Mouse (Mus musculus) urinary bladder, postnatal 14 days (tissue): ENCODE results near the gene Myom3.

Experiments used
- DNase-seq: peaks from one replicate; pipeline ENCODE4 v3.0.0; 2021; ENCODE audit warnings: low spot score

The Myom3 gene

DNA sequence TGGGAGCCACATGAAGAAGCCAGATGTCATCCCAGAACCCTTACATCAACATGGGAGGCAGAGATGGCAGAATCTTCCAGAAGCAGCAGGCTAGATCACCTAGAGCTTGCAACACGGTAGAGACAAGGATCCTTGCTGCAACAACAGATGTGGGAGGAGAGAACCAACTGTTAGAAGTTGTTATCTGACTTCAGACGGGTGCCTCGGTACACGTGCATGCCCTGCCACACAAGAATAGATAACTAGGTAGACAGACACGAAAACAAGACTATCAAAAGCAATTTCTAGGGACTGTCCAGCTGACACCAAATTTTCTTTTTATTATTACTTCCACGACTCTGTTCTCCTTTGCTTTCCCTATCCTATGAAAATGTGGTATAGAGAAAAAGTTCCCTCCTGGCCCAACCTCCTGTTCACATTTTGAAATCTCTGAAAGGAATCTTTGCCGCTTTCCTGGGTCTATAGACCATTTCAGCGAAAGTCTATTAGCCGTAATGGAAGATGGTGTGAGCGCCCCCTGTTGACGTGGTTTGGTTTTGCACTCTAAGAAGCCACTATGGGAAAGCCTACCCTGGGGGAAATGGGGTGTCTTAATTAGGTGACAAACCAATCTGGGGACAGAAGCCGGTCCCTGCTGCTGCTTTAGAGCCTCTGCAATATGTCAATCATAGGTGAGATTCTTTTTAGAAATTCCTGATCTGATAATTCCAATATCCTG, 57.5 kb downstream of the Myom3 start:
- peak; percentile 34 for DNase-seq

DNA sequence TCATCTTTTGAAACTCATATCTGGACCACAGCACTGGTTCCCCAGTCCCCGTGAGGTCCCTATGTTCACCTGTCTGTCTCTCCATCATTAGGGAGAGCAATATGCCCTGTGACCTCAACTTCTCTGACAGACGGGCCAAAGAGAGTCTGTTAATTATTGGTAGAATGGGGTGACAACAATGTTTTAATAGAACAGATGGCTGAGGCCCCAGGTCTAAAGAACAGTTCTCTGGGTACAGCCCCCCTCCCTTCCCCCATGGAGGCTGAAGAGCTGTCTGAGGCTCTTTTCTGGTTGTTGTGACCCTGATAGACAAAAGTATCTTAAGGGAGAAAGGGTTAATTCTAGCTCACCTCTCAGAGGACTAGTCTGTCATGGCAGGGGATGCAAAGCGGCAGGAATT, 58.9 kb downstream of the Myom3 start:
- DNase-seq = no peak

DNA sequence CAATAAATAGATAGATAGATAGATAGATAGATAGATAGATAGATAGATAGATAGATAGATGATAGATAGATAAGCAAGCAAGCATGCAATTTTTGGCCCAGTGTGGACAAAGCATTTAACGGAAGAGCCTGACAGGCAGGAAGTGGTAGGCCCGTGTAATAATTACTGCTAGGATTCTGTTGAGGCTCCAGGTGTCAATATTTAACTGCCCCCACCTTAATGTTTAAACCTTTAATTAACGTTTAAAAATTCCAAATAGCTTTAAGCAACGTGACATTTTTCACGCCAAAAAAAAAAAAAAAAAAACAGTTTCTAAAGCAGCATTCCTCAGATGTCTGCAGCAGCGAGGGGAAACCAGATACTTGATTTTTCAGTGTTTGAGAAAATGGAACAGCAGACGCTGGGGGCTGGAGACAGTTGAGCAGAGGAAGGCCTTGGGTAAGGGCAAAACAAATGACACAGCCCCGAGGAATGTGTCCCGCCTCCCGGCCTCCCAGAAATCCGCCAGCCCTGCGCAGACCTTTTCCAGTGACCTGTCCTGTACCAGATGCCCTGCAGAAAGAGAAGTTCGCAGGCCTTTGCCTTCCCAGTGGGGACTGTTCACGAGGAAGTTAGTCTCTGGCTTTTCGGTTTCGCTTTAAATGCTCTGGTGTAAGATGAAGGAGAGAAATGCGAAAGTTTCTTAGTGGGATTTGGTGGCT, 60.5 kb downstream of the Myom3 start:
- peak; percentile 26 for DNase-seq

DNA sequence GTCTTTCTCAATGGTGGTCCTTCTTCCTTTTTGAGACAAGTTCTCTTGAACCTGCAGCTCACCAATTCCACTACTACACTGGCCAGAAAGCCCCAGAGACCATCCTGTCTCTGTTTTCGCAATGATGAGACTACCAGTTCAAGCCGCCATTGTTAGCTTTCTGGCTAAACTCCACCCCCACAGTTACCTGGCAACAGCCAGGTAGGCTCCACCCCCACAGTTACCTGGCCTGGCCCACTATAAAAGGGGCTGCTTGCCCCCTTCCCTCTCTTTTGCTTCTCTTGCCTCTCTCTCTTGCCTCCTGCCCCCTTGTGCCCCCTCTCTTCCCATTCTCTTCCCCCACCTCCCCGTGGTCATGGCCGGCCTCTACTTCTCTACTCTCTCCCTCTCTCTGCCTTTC, 62.3 kb downstream of the Myom3 start:
- DNase-seq = no peak

DNA sequence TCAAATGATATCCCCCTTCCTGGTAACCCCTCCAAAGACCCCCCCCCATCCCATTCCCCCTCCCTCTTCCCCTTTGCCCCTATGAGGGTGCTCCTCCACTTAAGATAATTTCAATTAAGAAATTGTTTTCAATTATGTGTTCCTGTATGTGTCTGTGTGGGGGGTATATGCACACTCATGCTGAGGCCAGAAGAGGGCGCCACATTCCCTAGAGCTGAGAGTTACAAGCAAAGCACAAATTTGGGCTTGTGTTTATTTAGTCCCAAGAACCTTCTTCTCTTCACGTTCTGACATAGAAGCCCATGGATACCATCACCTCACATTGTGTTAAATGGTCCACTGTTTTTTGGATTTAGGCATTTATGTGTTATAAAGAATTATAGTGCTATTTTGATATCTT, 63.8 kb downstream of the Myom3 start:
- DNase-seq = no peak

DNA sequence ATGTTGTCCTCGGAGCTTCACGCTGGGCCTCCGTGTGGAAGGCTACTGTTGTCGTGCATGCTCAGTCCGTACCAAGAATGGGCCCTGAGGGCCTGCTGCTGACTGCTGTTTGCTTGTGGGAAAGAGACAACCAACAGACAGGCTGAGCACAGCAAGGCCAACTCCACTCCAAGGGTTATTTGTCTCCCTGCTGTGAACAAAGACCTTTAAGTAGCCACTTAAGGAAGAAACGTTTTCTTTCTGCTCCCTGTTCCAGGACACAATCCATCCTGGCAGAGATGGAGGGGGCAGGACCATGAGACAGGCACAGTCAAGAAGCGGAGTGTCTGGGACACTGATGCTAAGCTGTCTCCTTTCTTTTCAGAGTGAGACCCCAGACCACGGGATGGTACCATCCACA, 64.7 kb downstream of the Myom3 start:
- DNase-seq = no peak

DNA sequence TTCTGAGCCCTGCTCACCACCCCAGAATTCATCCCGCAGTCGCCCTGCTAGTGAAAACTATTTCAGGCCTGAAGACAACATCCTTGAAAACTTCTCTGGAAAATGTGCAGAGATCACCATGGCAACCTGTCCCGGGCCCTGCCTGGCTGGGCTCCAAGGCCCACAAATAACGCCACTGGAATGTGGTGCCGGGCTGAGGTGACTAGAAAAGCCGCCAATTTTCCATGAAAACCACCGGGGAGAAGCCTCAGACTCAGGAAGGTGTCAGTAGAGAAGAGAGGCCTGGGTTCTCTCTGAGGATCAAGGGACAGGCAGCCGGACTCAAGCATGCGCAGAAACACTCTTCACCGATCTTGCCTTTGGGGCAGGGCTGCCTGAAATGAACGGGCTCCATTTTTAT, 69.0 kb downstream of the Myom3 start:
- DNase-seq = peak; percentile 58

DNA sequence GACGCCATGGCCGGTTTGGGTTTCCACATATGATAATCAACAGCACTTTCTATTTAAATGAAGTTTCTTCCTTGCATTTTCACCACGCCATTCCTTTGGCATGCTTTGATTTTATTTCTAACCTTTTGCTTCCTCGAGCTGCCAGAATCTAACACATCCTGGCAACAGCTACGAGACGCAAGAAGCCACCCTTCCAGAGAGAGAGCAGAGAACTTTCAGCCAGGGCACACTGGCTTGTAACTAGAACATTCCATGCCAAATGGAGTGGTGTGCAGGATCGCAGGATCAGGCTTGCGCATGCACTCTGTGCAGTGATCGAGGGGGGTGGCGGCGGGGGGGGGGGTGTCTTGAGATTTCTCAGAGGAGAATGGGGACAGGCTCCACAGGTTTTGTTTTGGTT, 72.6 kb downstream of the Myom3 start:
- peak; percentile 24 for DNase-seq

DNA sequence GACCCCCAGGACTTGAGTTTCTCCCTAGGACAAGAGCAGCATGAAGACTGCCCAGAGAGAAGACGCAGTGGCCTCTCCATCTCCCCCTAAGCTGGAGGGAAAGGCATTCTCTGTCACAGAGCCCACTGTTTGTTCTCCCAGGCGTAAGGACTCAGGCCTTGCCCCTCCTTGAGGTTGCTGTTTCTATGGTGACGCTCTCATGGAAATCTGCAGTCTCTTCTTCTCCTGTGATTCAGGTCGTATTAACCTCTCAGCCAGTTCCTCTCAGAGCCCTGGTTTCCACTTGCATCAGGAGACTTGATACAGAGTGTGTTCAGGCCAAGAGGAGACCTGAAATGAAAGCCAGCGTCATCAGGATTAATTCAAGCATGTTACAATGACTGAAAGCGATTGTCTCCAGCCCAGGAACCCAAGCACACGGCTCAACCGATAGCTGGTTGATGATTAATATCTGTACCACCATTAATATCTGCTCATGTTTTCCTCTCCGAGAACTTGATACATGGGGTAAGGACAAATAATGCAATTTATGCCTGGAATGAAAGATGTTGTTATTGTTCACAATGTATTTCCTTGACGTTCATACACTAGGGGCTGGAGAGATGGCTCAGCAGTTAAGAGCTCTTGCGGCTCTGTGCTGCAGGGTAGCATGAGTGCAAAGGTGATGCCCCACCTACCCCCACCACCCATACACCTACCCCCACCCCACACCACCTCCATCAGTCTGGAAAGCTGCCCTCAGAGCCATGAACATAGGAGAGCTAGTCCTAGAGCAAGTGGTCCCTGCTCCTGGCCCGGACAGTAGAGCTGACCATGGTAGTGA, 74.0 kb downstream of the Myom3 start:
- no peak for DNase-seq

DNA sequence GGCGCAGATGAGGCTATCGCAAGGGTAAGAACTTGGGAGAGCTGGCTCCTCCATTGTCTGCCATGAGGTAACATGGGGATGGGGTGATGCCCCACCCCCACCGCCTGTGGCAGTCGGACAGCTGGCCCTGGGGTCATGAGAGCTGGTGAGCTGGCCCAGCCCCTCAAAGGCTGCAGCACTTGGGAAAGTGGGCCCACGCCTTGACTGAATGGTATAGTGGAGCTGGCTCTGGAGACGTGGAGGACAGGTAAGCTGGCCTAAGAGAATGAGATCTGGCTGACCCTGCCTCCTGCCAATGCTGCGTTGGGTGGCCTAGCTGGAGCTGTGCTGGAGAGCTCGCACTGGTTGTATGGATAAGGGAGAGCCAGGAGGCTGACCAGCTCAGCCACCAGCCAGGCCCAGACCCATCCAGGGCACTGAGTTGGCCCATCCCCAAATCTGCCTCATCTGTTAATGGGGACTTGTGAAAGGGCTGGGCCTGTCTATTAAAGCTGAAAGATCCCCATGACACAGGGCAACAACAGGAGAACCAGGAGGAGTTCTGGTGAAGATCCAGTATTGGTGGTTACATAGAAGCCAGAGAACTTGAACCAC, 74.7 kb downstream of the Myom3 start:
- no peak for DNase-seq

DNA sequence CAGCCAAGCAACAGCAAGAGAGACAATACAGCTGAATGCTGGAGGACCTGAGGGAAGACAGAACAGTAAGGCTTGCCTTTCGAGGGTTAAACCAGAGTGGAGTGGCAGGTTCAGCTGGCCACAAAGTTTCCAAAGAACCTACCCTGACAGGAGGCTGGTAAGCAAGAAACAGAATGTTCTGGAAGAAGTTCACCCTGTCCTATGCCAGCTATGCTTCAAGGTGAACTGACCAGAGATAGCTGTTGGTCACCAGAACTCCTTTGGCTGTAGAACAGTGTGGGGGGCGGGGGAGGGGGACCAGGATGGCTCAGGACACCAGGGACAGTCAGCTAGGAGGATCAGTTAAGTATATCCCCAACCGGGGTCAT, 79.4 kb downstream of the Myom3 start:
- no peak for DNase-seq

DNA sequence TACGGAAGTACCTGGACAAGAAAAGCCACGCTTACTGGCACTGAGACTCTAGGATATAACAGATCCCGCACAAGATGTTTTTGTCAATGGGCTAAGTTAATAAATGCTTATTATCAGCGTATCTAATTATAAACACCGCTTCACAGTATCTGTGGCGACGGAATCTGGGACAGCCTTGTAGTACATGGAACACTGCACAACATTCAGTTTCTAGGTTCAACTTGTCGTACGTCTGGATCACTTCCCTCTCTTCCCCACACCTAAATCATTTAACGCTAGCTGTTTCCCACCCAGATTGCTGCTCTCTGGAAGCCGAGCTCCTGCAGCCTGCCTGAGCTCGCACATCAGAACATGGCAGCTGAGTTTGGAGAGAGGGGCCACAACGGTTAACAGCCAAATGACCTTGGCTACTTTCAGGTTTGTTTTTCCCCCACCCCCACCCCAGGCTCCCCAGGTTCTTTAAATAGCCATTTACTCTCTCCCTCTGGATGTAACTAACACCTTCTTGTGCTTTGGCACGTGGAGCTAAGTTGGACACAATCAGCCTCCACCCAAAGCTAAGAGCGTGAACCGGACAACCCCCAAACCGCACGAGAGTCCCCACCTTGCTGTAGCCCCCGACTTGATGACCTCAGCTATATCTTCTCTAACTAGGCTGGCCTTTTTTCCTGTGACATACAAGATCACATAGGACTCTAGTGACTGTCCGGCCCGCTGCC, 79.9 kb downstream of the Myom3 start:
- no peak for DNase-seq

DNA sequence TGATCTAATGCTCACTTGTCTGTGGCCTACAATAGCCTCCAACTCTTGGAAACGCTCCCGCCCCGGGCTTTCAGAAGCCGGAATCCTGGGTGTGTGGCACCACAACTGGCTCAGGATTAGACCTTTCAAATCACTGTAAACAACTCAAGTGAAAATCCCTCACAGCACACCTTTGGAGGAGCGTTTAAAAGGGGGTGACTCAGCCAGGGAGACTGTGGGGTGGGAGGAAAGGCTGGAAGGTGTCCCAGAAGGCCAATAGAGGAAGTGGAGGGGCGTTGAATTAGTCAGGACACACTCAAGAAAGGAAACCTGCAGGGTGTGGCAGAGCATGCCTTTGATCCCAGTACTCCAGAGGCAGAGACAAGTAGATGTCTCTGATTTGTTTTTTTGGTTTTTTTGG, 84.9 kb downstream of the Myom3 start:
- no peak for DNase-seq

DNA sequence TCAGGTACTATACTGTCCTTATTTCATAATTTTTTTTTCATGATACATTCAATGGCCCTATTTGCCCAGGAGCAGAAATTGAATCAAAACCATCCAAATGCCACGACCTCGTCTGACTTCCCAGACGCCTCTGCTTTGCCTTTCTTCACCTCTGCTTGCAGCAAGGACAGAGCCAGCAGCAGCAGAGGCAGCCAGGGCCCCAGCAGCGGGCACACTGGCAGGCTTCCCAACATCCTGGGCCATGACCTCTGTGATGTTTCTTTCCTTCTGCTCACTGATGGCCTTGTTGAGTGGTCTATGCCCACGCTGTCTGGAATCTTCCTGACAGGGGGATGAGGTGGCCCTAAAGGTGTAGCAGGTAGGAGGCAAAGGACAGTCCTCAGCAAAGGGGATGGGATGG, 88.1 kb downstream of the Myom3 start:
- DNase-seq = no peak

DNA sequence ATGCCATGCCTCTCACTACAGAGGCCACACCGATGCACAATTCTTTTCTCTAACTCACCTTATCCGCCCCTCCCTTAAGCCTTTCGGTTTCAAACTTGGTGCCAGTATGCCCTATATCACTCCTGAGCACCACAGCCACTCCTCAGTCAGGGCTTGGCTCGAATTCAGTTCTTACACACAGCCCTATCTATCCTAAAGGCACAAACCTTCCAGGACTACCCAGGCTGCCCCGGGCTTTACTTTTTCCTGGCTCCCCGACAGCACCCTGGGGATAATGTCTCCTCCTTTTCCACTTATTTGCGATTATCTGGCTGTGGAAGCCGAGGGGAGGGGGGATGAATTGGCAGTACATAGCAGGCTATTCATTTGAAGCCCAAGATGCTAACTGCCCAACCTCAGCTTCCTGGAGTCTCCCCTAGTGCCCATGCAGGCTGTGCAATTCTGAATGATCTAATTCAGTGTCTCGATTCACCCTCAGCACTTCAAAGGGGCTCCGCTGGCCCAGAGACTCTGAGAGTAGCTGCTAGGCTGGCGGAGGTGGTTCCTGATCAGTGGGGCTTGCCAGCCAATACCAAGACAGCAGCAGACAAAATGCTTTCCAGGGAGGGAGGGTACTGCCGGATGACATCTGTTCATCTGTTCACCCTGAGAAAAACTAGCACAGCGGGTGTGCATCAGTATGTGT, 91.0 kb downstream of the Myom3 start:
- no peak for DNase-seq

DNA sequence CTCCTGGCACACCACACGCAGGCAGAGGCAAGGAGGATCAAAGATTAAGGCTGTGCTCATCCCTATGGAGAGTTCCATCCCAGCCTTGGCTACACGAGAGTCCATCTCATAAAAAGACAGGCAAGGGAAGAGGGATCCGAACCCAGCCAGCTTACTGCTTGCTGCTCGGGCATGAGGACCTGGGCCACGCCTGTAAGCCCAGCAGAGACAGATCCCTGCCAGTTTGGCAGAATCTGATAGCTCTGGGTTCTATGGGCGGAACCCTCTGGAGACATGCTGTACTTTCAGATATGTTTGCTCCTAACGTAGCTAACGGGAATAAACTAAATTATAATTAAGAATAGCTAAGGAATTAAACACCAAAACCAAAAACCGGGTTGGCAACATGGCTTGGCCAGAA, 92.4 kb downstream of the Myom3 start:
- no peak for DNase-seq

DNA sequence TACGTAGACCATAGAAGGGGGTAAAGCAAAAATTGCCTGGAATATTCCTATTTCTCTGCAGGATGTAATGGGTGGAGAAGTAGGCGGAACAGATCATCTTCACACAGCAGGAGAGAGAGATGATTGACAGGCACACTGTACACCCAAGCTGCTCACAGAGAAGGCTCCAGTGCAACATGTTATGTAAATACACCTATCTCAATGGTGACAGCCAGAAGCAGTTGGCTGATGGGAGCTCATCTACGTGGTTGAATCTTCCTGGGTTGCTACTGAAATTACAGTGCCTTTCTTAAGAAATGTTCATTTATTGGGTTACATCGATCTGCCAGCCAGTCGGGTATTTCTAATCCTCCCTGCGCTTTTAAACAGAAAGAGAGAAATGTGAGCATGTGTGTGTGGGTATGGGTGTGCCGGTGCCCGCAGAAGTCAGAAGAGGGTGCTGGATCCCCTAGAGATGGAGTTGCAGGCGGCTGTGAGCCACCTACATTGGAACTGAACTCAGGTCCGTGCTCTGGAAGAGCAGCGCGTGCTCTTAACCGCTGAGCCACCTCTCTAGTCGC, 94.6 kb downstream of the Myom3 start:
- no peak for DNase-seq

DNA sequence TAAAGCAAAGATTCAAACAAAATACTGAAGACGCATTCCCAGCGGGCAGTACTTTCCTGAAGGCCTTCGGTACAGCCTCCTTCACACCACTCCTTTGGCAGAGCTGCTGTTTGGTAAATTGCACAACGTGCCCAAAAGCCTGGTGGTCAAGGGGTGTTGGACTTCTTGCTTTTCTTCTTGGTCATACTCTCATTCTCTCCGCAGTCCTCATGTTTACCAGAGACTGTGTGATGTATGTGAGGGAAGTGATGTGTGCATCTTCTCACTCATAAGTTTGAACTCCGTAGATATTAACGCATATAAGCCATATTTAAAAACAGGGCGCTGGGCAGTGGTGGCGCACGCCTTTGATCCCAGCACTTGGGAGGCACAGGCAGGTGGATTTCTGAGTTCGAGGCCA, 95.1 kb downstream of the Myom3 start:
- DNase-seq = no peak

DNA sequence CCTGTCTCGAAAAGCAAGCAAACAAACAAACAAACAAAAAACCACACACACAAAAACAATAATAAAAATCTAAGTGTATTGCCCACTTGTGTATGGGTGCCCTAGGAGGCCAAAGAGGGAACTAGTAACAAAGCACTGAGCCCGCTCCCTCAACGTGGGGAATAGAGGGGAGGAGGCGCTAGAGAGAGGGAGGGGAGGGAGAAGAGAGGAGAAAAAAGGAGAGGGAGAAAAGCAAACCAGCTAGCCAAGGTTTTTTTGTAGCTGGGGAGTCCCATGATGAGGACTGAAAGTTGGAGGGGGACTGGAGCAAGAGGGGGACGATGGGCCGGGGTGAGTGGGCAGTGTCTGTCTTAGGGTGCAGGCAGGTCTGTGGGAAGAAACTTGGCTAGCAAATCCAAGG, 95.6 kb downstream of the Myom3 start:
- no peak for DNase-seq

DNA sequence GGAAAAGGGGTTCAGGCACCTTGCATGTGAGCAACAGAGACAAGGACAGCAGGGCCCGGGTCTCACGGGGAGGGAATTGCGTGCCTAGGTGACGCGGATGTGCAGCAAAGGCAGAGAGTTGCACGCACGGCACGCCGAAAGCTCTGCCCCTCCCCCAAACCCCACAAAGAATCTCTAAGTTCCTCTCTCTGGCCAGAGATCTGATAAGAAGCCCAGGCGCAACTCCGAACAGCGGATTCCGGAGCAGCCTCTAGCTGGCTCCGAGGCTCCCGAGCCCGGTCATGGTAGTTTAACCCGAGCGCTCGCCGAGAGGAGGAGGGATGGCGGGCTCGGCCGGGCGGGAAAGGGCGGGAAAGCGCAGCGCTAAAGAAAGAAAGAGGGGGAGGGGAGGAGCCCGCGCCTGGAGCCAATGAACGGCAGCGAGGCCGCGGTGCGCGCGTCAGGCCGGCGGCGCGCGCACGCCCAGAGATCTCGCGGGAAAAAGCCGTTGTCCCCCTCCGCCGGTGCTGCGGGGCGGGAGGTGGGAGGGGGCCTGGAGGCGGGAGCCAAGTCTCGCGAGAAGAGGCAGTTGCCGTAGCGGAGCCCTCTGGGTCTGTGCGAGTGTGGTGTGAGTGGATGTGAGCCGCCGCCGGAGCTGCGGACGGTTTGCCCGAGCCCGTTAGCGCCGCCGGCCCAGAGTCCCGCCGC, 96.2 kb downstream of the Myom3 start, which contains the start of gene Srsf10:
TSS of gene Srsf10 (plus strand) at position 212 of the 687 bp plus-strand sequence.
- peak; percentile 95 for DNase-seq
